Mouse (Mus musculus): ENCODE data around the gene Kmt5b. TPM values are rescaled to one million over a fixed set of nuclear protein-coding genes. Genes with fewer than 3 reads are reported as not detected.

The Kmt5b gene
- 4.7 and 6.2 TPM in 2 replicates for polyA plus RNA-seq (2015; fragmentation: Nextera tagmentation; extraction: Ambion mirVana)

GRCm38 (mm10) chr19:3767276-3767780 is at the start of gene Kmt5b:
Gene Kmt5b, plus strand, starts transcription at chr19:3767421.
- H3K9ac ChIP-seq (replicated peaks) = peak within 1 kb of the TSS; percentile 100
- TF ChIP-seq CTCF (IDR thresholded peaks at IDR 0.05; ENCODE audit: low read depth) = no peak
- no peak for TF ChIP-seq EP300 (IDR thresholded peaks at IDR 0.05; ENCODE audit: low read depth)
- DNase-seq (no peak), ATAC-seq (no peak; the same call in 1 of the 2 replicates)
- H3K4me2 ChIP-seq (ENCODE audit: low read depth, low read length) = peak within 1 kb of the TSS; percentile 87
- peaks cover 15% of the 10 kb centered on the region for H3K4me1 ChIP-seq (ENCODE audit: insufficient read depth)
- WGBS (ENCODE audit: insufficient replicate concordance) = under 1% methylated on average over 35 of the region's 39 CpGs
- H3K27me3 ChIP-seq (ENCODE audit: insufficient read depth, low read length) = no peaks in the 10 kb centered on the region
- H3K27ac ChIP-seq (ENCODE audit: low read depth) = peak within 1 kb of the TSS; percentile 100
- H3K4me3 ChIP-seq (ENCODE audit: low read depth, low read length) = peak within 1 kb of the TSS; percentile 99
- H3K9me3 ChIP-seq (ENCODE audit: low read length) = no peaks in the 10 kb centered on the region
- H3K36me3 ChIP-seq (replicated peaks; ENCODE audit: insufficient read depth, low read length) = 0 out of 2 replicates have a peak, but pooled peaks cover 3% of the 10 kb centered on the region

DNA sequence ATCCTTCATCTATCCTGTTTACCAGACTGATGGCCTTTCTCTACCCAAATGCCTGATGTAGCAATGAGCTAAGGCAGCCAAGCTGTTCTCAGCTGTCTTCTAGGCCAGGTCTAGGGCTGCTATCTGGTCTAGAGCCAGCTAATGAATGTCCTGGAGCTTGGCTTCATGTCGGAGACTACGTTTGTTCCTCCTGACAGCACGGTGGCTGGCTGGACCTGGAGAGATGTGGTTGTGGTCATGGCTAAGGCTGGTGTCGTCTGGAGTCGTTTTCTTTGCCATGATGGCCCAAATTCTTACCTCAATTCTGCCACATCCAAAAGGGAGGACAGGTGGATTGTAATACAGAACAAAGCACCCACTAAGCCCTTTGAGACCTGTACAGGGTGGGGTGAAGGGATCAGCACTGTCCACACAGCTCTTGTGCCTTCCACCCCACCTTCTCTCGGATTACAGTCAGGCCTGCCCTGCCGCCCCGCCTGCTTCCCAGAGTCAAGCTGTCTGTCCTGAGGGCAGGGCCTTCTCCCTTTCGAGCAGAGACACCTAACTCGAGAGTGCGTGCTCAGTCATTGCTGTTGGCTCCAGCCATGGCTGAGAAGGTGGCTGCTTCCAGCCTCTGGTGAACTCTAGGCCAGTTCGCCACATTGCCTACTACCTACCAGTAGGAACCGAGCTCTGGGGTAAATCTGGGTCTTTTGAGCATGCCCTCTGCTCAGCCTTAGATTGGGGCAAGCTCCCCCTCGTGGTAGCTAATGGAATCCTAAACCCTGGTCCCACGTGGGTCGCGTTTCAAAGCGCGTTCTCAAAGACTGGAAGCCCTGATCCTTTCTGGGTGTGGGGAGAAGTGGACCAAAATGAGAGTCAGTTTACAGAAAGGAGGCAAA is 48.5 kb upstream of the Kmt5b start:
- Histone ChIP-seq H3K4me3 (ENCODE audit: low read depth, low read length) (peak overlapping the region; percentile 48), H3K4me2 (ENCODE audit: low read depth, low read length) (peak overlapping the region; percentile 87), H3K27ac (ENCODE audit: low read depth) (peak overlapping the region; percentile 76), H3K36me3 (replicated peaks; ENCODE audit: insufficient read depth, low read length) (peaks cover 30% of the 10 kb centered on the region), H3K9ac (replicated peaks) (peak overlapping the region; percentile 61), H3K9me3 (ENCODE audit: low read length) (0 out of 2 replicates have a peak, but pooled peaks cover under 1% of the 10 kb centered on the region), H3K27me3 (ENCODE audit: insufficient read depth, low read length) (no peaks in the 10 kb centered on the region), H3K4me1 (ENCODE audit: insufficient read depth) (peaks cover 17% of the 10 kb centered on the region)
- WGBS (ENCODE audit: insufficient replicate concordance) = 38% methylated on average over 19 of the region's 19 CpGs
- no peak for TF ChIP-seq EP300 (IDR thresholded peaks at IDR 0.05; ENCODE audit: low read depth)
- TF ChIP-seq CTCF (IDR thresholded peaks at IDR 0.05; ENCODE audit: low read depth) = peak; percentile 68
- peak; percentile 82 for ATAC-seq
- peak; percentile 75 for DNase-seq

DNA sequence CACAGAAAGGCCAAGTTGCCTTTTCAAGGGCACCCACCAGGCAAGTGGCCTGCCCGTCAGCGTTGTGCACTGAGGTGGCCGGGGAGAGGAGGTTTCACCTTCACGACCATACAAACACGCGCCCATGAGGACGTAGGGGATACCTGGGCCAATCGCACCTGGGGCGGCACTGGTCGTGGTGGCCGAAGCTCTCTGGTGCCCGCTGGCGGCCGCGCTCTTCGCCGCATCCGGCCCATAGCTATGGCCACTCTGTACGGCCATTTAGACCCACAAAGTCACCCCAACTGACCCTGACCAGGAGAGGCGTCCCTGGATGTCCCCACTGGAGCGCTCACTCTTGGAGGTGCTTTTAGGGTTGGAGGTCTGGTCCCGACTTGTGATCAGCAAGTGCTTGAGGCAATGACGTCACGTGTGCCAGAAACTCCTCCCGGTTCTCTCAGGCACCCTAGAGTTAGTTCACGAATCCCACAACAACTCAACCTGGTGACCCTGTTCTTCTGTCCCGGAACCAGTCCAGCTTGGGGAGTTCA is 47.8 kb upstream of the Kmt5b start:
- TF ChIP-seq CTCF (IDR thresholded peaks at IDR 0.05; ENCODE audit: low read depth) = peak; percentile 78
- TF ChIP-seq EP300 (IDR thresholded peaks at IDR 0.05; ENCODE audit: low read depth) = no peak
- ATAC-seq (peak; percentile 85), DNase-seq (peak; percentile 81)
- Histone ChIP-seq H3K9me3 (ENCODE audit: low read length) (peaks cover 3% of the 10 kb centered on the region; the same call in 1 of the 2 replicates), H3K4me3 (ENCODE audit: low read depth, low read length) (peak overlapping the region; percentile 48), H3K27me3 (ENCODE audit: insufficient read depth, low read length) (no peaks in the 10 kb centered on the region), H3K9ac (replicated peaks) (peak overlapping the region; percentile 61), H3K27ac (ENCODE audit: low read depth) (peak overlapping the region; percentile 76), H3K4me1 (ENCODE audit: insufficient read depth) (peaks cover 15% of the 10 kb centered on the region), H3K4me2 (ENCODE audit: low read depth, low read length) (peak overlapping the region; percentile 87), H3K36me3 (replicated peaks; ENCODE audit: insufficient read depth, low read length) (peaks cover 30% of the 10 kb centered on the region)
- WGBS (ENCODE audit: insufficient replicate concordance) = under 1% methylated on average over 27 of the region's 27 CpGs

DNA sequence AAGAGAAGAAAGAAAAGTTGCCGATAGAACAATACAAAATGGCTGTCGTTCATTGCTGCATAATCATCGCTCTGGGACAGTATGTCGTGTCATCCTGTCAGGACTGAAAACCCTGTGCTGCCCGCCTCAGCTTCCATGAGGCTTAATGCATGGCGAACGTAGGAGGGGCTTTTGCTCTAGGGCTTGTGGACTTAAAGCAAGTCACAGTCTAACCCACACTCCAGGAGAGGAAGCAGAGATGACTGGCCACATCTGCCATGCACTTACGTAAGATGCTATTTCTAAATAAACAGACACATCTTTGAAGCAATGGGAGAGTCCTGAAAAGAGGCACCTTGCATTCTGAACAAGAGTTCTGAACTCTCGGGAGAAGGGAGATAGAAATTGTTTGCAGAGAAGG is 44.1 kb upstream of the Kmt5b start:
- Histone ChIP-seq H3K27me3 (ENCODE audit: insufficient read depth, low read length) (no peaks in the 10 kb centered on the region), H3K36me3 (replicated peaks; ENCODE audit: insufficient read depth, low read length) (no peaks in the 10 kb centered on the region), H3K4me3 (ENCODE audit: low read depth, low read length) (no peak overlapping the region), H3K4me1 (ENCODE audit: insufficient read depth) (peaks cover 15% of the 10 kb centered on the region), H3K9me3 (ENCODE audit: low read length) (peaks cover 3% of the 10 kb centered on the region; the same call in 1 of the 2 replicates), H3K27ac (ENCODE audit: low read depth) (no peak overlapping the region), H3K4me2 (ENCODE audit: low read depth, low read length) (no peak overlapping the region), H3K9ac (replicated peaks) (no peak overlapping the region)
- no peak for DNase-seq
- TF ChIP-seq EP300 (IDR thresholded peaks at IDR 0.05; ENCODE audit: low read depth) (no peak), CTCF (IDR thresholded peaks at IDR 0.05; ENCODE audit: low read depth) (no peak)
- no peak for ATAC-seq
- 80% methylated on average over 9 of the region's 9 CpGs for WGBS (ENCODE audit: insufficient replicate concordance)

GRCm38 (mm10) chr19:3723904-3724303 is 43.3 kb upstream of the Kmt5b start:
- WGBS (ENCODE audit: insufficient replicate concordance) = 78% methylated on average over 4 of the region's 4 CpGs

GRCm38 (mm10) chr19:3724779-3725178 is 42.4 kb upstream of the Kmt5b start:
- H3K27ac ChIP-seq (ENCODE audit: low read depth) = no peak overlapping the region
- TF ChIP-seq EP300 (IDR thresholded peaks at IDR 0.05; ENCODE audit: low read depth) (no peak), CTCF (IDR thresholded peaks at IDR 0.05; ENCODE audit: low read depth) (peak; percentile 80)
- WGBS (ENCODE audit: insufficient replicate concordance) = 15% methylated on average over 1 of the region's 1 CpGs
- no peak overlapping the region for H3K9ac ChIP-seq (replicated peaks)
- no peak overlapping the region for H3K4me2 ChIP-seq (ENCODE audit: low read depth, low read length)
- DNase-seq = peak; percentile 70
- no peaks in the 10 kb centered on the region; the same call in 1 of the 2 replicates for H3K4me1 ChIP-seq (ENCODE audit: insufficient read depth)
- no peak for ATAC-seq
- no peaks in the 10 kb centered on the region for H3K27me3 ChIP-seq (ENCODE audit: insufficient read depth, low read length)
- H3K4me3 ChIP-seq (ENCODE audit: low read depth, low read length) = no peak overlapping the region
- no peaks in the 10 kb centered on the region for H3K36me3 ChIP-seq (replicated peaks; ENCODE audit: insufficient read depth, low read length)
- H3K9me3 ChIP-seq (ENCODE audit: low read length) = peaks cover 3% of the 10 kb centered on the region; the same call in 1 of the 2 replicates

More at GRCm38 (mm10) chr19:3723904-3724303, 43.3 kb upstream of the Kmt5b start:
- peak; percentile 63 for DNase-seq
- Histone ChIP-seq H3K4me2 (ENCODE audit: low read depth, low read length) (no peak overlapping the region), H3K27me3 (ENCODE audit: insufficient read depth, low read length) (no peaks in the 10 kb centered on the region), H3K9ac (replicated peaks) (no peak overlapping the region), H3K36me3 (replicated peaks; ENCODE audit: insufficient read depth, low read length) (no peaks in the 10 kb centered on the region), H3K9me3 (ENCODE audit: low read length) (peaks cover 3% of the 10 kb centered on the region; the same call in 1 of the 2 replicates), H3K27ac (ENCODE audit: low read depth) (no peak overlapping the region), H3K4me1 (ENCODE audit: insufficient read depth) (peaks cover 8% of the 10 kb centered on the region), H3K4me3 (ENCODE audit: low read depth, low read length) (no peak overlapping the region)
- no peak for ATAC-seq
- TF ChIP-seq CTCF (IDR thresholded peaks at IDR 0.05; ENCODE audit: low read depth) (peak; percentile 76), EP300 (IDR thresholded peaks at IDR 0.05; ENCODE audit: low read depth) (no peak)

Data from liver, postnatal 0 days (tissue).